Mouse (Mus musculus): ENCODE measurements around the gene Slc39a9.

GRCm38 (mm10) chr12:80601597-80602269, 42.0 kb upstream of the Slc39a9 start:
- no peak for TF ChIP-seq POLR2A (IDR thresholded peaks at IDR 0.05; ENCODE audit: control insufficient read depth, extremely low read depth, insufficient read depth, low read length, poor library complexity)
- TF ChIP-seq CTCF (IDR thresholded peaks at IDR 0.05; ENCODE audit: borderline replicate concordance, control insufficient read depth, extremely low read depth, insufficient read depth, low read length, poor library complexity): no peak

Measured in thymus, adult 2 months (tissue).